Mouse (Mus musculus) G1E (cell line): ENCODE results near the gene Gfra1. TPM values are rescaled to one million over a fixed set of nuclear protein-coding genes. Genes with fewer than 3 reads are reported as not detected.

Experiments
- ATAC-seq: 2 replicates; pipeline ENCODE4 v1.8.0; 2016; ENCODE audit warnings: mild to moderate bottlenecking; ENCODE audit not compliant: insufficient number of reproducible peaks, poor library complexity, low FRiP score, severe bottlenecking; ENCODE audit errors: extremely low read depth
- DNase-seq: peaks from one replicate; pipeline ENCODE4 v3.0.0; 2012; ENCODE audit warnings: low spot score
- H3K27me3 ChIP-seq: 2 replicates; pipeline ENCODE4 v1.6.1; 2012; ENCODE audit warnings: mild to moderate bottlenecking, low read length, inconsistent platforms; ENCODE audit not compliant: insufficient read depth
- H3K36me3 ChIP-seq: replicated peaks from 2 replicates; pipeline ENCODE3; 2012; ENCODE audit warnings: mild to moderate bottlenecking, inconsistent platforms
- H3K4me1 ChIP-seq: 2 replicates; pipeline ENCODE4 v1.6.1; 2012; ENCODE audit warnings: low read depth, low read length, inconsistent platforms, mixed read lengths; ENCODE audit not compliant: insufficient read depth
- H3K4me3 ChIP-seq: 2 replicates; pipeline ENCODE4 v1.5.1; 2012; ENCODE audit warnings: low read depth, mild to moderate bottlenecking, inconsistent platforms, low read length, moderate library complexity, mixed read lengths
- H3K9me3 ChIP-seq: replicated peaks from 2 replicates; pipeline ENCODE4 v1.6.1; 2012; ENCODE audit warnings: inconsistent platforms
- CTCF ChIP-seq: IDR thresholded peaks from 2 replicates; pipeline ENCODE4 v1.5.1; 2012; ENCODE audit warnings: low read depth, low read length, inconsistent platforms, mixed read lengths
- GATA1 ChIP-seq: IDR thresholded peaks from 2 replicates; pipeline ENCODE4 v1.6.1; 2012; ENCODE audit warnings: borderline replicate concordance, low read length, inconsistent platforms, mixed read lengths
- GATA2 ChIP-seq: IDR thresholded peaks from 2 replicates; pipeline ENCODE4 v1.6.1; 2012; ENCODE audit warnings: low read depth, low read length, inconsistent platforms, borderline replicate concordance
- POLR2AphosphoS5 ChIP-seq: IDR thresholded peaks from 2 replicates; pipeline ENCODE4 v1.6.1; 2012; ENCODE audit warnings: low read depth, low read length, inconsistent platforms; ENCODE audit not compliant: insufficient replicate concordance
- TAL1 ChIP-seq: conservative IDR thresholded peaks from 2 replicates; pipeline ENCODE4 v1.6.1; 2012; ENCODE audit warnings: low read depth, low read length, inconsistent platforms, mixed read lengths
- polyA plus RNA-seq: library from polyadenylated mRNA; stranded (reverse); fragments of >175 nt; gene quantifications from 2 replicates; pipeline ENCODE4 v1.2.3, GENCODE M21; 2012
- total RNA-seq, 2 experiments: library from RNA; stranded (forward) in 1 of 2; stranded (reverse) in 1 of 2; fragments of 200-1000 nt in 1 of 2; fragments of >200 nt in 1 of 2; fragmentation: Nextera tagmentation in 1 of 2; gene quantifications; 2 replicates each; pipeline ENCODE4 v1.2.3; 2014 to 2017

The Gfra1 gene
- total and polyA plus RNA-seq, 3 experiments, result 0.16 TPM; not detected in 2

DNA sequence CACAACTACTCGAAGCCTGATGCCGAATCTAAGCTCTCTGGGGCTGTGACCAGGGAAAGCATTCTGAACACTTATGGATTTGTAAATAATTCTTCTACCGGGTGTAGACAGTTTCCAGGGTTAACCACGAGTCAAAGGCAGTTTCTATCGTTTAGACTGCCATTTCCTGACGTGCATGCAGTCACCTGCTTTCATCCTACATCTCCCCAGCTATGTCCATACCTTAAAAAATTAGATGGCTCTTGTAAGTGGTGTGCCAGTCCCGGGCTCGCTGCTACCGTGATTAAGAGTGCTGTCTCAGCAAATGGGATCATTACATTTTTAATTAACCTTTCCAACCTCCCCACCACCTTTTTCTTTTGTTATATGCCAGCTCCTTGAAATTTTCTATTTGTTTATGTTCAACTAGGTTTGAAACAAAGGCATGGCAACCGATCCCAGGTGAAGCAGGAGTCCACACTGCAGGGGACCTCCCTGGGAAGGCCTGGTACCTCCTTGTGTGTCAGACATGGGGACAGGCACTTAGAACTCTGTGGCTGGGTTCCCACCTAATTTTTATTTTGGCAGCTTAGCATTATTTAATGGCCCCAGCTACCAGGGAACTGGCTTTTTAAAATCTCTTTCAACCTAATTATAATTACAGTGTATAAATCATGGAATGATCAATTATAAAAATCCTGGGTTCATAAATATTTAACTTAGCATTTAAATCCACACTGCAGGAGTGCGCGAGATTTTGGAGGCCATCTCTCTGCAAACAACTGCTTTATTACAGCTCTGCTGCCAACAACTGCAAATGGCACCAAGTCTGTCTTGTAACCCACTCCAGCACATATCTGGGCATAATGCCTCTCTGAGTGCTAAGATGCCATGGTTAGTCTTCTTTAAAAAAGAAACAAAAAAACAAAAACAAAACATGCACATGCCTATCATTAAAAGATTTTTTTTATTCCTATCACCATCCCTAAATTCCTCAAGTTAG is 145.1 kb downstream of the Gfra1 start:
- H3K27me3 ChIP-seq, result no peaks in the 10 kb centered on the region
- ATAC-seq, result no peak
- H3K4me1 ChIP-seq, result no peaks in the 10 kb centered on the region
- no peak overlapping the region for H3K4me3 ChIP-seq
- H3K36me3 ChIP-seq, result no peaks in the 10 kb centered on the region
- H3K9me3 ChIP-seq, result peaks cover 16% of the 10 kb centered on the region
- TF ChIP-seq TAL1 (no peak), POLR2AphosphoS5 (no peak), GATA2 (no peak), GATA1 (no peak), CTCF (no peak)
- no peak for DNase-seq

GRCm38 (mm10) chr19:58309620-58310275 is 146.0 kb downstream of the Gfra1 start:
- H3K4me1 ChIP-seq, result no peaks in the 10 kb centered on the region
- DNase-seq (no peak), ATAC-seq (no peak)
- H3K9me3 ChIP-seq, result peaks cover 11% of the 10 kb centered on the region
- no peak overlapping the region for H3K4me3 ChIP-seq
- no peaks in the 10 kb centered on the region for H3K36me3 ChIP-seq
- no peaks in the 10 kb centered on the region for H3K27me3 ChIP-seq
- TF ChIP-seq TAL1, result no peak
- TF ChIP-seq GATA1, result no peak
- TF ChIP-seq CTCF, result no peak
- TF ChIP-seq GATA2, result no peak
- TF ChIP-seq POLR2AphosphoS5, result no peak

DNA sequence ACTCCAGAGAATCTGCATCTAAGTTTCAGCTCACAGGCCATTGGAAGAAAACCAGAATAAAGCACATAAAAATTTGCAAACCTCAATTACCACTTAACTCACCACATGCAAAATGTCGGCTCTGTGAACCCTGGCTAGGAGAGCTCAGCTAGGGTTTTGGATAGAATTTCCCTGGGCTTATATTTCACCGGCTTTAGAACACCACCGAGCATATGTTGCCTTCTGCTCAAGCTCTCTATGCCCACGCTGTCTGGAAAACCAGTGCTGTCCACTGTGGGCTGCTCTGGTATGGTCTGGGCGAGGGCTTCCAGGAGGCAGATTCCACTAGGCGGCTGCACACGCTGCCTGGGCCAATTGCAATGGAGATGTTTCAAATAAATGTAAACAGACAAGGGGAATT is 154.6 kb downstream of the Gfra1 start:
- no peak for DNase-seq
- TF ChIP-seq CTCF (no peak), TAL1 (no peak), GATA2 (no peak), POLR2AphosphoS5 (no peak), GATA1 (no peak)
- Histone ChIP-seq H3K4me3 (no peak overlapping the region), H3K27me3 (no peaks in the 10 kb centered on the region; the same call in 1 of the 2 replicates), H3K36me3 (no peaks in the 10 kb centered on the region), H3K4me1 (no peaks in the 10 kb centered on the region), H3K9me3 (peaks cover 25% of the 10 kb centered on the region)
- no peak for ATAC-seq

GRCm38 (mm10) chr19:58297926-58298325 is 157.8 kb downstream of the Gfra1 start:
- Histone ChIP-seq H3K4me3 (no peak overlapping the region), H3K9me3 (peaks cover 32% of the 10 kb centered on the region), H3K27me3 (no peaks in the 10 kb centered on the region; the same call in 1 of the 2 replicates), H3K4me1 (no peaks in the 10 kb centered on the region), H3K36me3 (no peaks in the 10 kb centered on the region)
- TF ChIP-seq POLR2AphosphoS5, result no peak
- DNase-seq (no peak), ATAC-seq (no peak)

- TF ChIP-seq GATA1 (no peak), CTCF (no peak), POLR2AphosphoS5 (no peak), GATA2 (no peak), TAL1 (no peak)
- no peak for ATAC-seq
- Histone ChIP-seq H3K9me3 (peaks cover 35% of the 10 kb centered on the region), H3K27me3 (no peaks in the 10 kb centered on the region; the same call in 1 of the 2 replicates), H3K4me1 (no peaks in the 10 kb centered on the region), H3K36me3 (no peaks in the 10 kb centered on the region), H3K4me3 (no peak overlapping the region)
- DNase-seq, result no peak
Observed at GRCm38 (mm10) chr19:58296842-58297190, 158.9 kb downstream of the Gfra1 start.

DNA sequence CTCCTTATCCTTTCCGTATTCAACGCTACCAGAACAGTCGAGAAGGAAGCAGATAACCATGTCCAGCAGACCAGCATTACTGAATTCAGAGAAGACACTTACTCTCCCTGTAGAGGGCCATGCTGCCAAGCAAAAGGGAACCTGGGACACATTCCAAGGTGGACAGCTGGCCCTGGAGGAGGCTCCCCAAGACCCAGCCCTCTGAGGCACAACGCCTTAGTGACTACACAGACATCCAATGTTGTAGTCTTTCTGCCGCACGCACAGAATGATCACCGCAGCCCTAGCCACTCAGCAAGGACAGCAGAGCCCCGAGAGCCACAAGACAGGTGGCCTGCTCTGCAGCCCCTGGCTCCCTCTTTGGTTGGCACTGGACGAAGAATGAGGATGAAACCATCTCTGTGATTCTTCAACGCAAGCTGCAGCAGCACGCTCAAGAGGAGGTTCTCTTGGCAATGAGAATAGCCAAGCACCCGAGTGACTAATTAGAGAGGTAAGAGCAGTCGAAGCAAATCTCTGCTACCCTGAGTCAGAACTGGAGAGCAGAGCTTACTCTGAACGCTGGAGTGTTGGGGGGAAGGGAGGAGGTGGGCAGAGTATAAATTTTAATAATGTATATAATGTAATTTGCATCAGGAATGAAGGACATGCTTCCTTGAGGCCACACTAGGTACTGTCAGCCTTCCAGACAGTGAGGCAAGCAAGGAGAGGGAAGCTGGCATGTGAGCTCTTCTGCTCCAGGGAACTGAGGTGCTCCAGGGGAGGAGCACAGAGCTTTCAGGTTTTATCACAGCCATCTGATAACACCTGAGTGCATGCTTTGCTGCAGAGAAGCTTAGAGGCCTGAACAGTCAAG is 159.5 kb downstream of the Gfra1 start:
- DNase-seq, result no peak
- H3K4me1 ChIP-seq, result no peaks in the 10 kb centered on the region
- H3K4me3 ChIP-seq, result no peak overlapping the region
- H3K36me3 ChIP-seq, result no peaks in the 10 kb centered on the region
- peaks cover 35% of the 10 kb centered on the region for H3K9me3 ChIP-seq
- ATAC-seq, result no peak
- no peaks in the 10 kb centered on the region; the same call in 1 of the 2 replicates for H3K27me3 ChIP-seq
- TF ChIP-seq GATA2 (no peak), CTCF (no peak), TAL1 (no peak), POLR2AphosphoS5 (no peak), GATA1 (no peak)
